Mouse (Mus musculus): ENCODE measurements around the gene Ctns. TPM values are rescaled to one million over a fixed set of nuclear protein-coding genes. Genes with fewer than 3 reads are reported as not detected.

Ctns gene
- polyA plus RNA-seq, 1 experiment = 15.4 TPM

DNA sequence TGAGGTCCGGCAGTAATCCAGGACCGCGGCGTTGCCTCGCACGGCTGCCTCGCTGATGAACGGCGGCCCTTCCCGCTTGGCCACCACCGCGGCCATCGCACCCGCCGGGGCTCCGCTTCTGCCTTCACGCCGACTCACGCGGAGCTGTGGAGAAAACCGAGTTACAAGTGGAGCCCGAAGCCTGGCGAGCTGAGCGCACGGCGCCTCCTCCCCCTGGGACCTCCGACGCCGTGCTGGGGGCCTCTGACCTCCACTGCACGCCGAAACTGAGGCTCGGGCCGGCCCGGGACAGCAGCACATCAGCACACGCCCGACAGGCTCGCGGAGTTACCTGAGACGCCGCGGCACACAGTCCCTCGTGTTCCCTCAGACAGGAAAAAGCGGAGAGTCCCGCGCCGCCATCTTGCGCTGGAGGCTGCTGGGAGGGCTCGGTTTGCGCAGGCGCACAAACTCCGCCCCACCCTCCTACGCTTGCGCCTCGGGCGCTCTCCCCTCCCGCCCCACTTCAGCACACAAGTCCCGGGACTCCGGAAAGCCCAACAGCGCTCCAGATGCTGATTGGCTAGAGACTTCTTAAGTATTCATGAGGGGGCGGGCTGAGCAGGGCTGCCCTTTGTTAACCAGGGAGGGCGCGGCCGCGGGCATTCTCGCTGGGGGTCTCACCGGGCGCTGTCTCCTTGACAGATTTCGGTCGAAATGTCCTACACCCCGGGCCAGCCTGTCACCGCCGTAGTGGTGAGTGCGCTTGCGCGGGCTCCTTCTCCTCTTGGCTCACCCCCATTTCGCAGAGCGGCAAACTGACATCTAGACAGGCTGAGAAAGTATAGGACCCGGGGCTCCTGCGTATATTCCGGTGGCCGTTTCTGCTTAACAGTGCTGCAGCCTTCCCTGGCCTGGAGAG is 22.0 kb downstream of the Ctns start, which contains the start of the genes Emc6 and Tax1bp3:
Gene Emc6, minus strand, starts transcription at position 430 of the 901 bp plus-strand sequence.
Gene Tax1bp3, plus strand, starts transcription at position 476 of the 901 bp plus-strand sequence.
- no peaks in the 10 kb centered on the region for H3K27me3 ChIP-seq (ENCODE audit: control insufficient read depth, insufficient read depth, low read length, poor library complexity, severe bottlenecking)
- no peaks in the 10 kb centered on the region for H3K9me3 ChIP-seq (replicated peaks; ENCODE audit: control insufficient read depth, insufficient read depth, low read length, poor library complexity, severe bottlenecking)
- peak within 1 kb of the TSS; percentile 23; the same call in 1 of the 2 replicates for H3K27ac ChIP-seq (ENCODE audit: insufficient read depth, low read length)
- H3K4me3 ChIP-seq (ENCODE audit: low read depth, low read length) = peak within 1 kb of the TSS; percentile 79
- peak within 1 kb of the TSS; percentile 93 for H3K9ac ChIP-seq (ENCODE audit: low read depth, poor library complexity, severe bottlenecking)
- peaks cover 3% of the 10 kb centered on the region for H3K4me1 ChIP-seq (ENCODE audit: control insufficient read depth, insufficient read depth, low read length)
- no peak for TF ChIP-seq CTCF (IDR thresholded peaks at IDR 0.05; ENCODE audit: low read depth, low read length)
- 0 out of 2 replicates have a peak, but pooled peaks have one; percentile 41 for TF ChIP-seq EP300 (IDR thresholded peaks at IDR 0.05; ENCODE audit: insufficient read depth, low read depth, low read length)
- H3K36me3 ChIP-seq (ENCODE audit: control insufficient read depth, insufficient read depth, low read length, poor library complexity, severe bottlenecking) = peaks cover 6% of the 10 kb centered on the region; the same call in 1 of the 2 replicates

DNA sequence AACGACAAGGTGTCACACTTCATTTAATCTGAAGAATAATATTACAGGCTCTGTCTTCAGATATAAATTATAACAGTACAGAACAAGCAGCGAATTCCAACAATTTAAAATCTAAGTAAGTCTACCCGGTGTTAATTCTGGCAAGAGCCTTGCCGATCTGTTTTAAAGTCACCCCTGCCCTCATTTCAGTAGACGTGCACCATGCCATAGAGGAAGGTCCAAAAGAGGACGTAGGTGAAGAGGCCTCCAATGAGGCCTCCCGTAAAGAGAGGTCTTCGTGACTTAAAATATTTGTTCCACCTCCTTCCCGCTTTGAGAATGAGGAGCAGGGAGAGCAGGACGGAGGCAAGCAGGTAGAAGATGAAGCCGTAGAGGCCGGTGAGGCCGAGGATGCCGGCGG is 22.7 kb downstream of the Ctns start:
- H3K36me3 ChIP-seq (ENCODE audit: control insufficient read depth, insufficient read depth, low read length, poor library complexity, severe bottlenecking) = peaks cover 6% of the 10 kb centered on the region; the same call in 1 of the 2 replicates
- H3K27me3 ChIP-seq (ENCODE audit: control insufficient read depth, insufficient read depth, low read length, poor library complexity, severe bottlenecking) = no peaks in the 10 kb centered on the region
- no peak overlapping the region for H3K27ac ChIP-seq (ENCODE audit: insufficient read depth, low read length)
- peaks cover 3% of the 10 kb centered on the region for H3K4me1 ChIP-seq (ENCODE audit: control insufficient read depth, insufficient read depth, low read length)
- TF ChIP-seq CTCF (IDR thresholded peaks at IDR 0.05; ENCODE audit: low read depth, low read length) = no peak
- peak overlapping the region; percentile 93 for H3K9ac ChIP-seq (ENCODE audit: low read depth, poor library complexity, severe bottlenecking)
- no peaks in the 10 kb centered on the region for H3K9me3 ChIP-seq (replicated peaks; ENCODE audit: control insufficient read depth, insufficient read depth, low read length, poor library complexity, severe bottlenecking)
- H3K4me3 ChIP-seq (ENCODE audit: low read depth, low read length) = peak overlapping the region; percentile 79

DNA sequence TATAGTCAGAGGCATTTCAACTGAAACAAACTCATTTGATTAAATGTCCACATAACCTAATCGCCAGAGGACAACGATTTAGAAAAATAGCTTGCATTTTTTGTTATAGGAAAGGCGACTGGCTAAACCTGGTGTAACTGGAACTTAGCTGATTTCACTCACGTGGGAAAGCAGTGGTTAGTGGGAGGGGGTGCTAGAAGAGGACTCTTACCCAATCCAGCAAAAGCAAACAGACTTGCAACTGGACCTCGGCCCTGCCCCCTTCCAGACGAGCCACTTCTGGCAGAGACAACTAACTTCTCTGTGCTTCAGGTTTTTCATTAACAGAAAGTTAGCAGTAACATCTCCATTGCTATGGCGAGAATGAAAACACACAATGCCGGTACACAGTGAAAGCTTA is 23.2 kb downstream of the Ctns start:
- H3K27ac ChIP-seq (ENCODE audit: insufficient read depth, low read length) = no peak overlapping the region
- no peaks in the 10 kb centered on the region for H3K27me3 ChIP-seq (ENCODE audit: control insufficient read depth, insufficient read depth, low read length, poor library complexity, severe bottlenecking)
- H3K4me3 ChIP-seq (ENCODE audit: low read depth, low read length) = peak overlapping the region; percentile 79; the same call in 1 of the 2 replicates
- H3K9me3 ChIP-seq (replicated peaks; ENCODE audit: control insufficient read depth, insufficient read depth, low read length, poor library complexity, severe bottlenecking) = no peaks in the 10 kb centered on the region
- TF ChIP-seq CTCF (IDR thresholded peaks at IDR 0.05; ENCODE audit: low read depth, low read length) = no peak
- TF ChIP-seq POLR2A (IDR thresholded peaks at IDR 0.05; ENCODE audit: insufficient read depth, low read length) = no peak
- TF ChIP-seq EP300 (IDR thresholded peaks at IDR 0.05; ENCODE audit: insufficient read depth, low read depth, low read length) = no peak
- peak overlapping the region; percentile 93 for H3K9ac ChIP-seq (ENCODE audit: low read depth, poor library complexity, severe bottlenecking)
- peaks cover 3% of the 10 kb centered on the region for H3K4me1 ChIP-seq (ENCODE audit: control insufficient read depth, insufficient read depth, low read length)
- peaks cover 6% of the 10 kb centered on the region; the same call in 1 of the 2 replicates for H3K36me3 ChIP-seq (ENCODE audit: control insufficient read depth, insufficient read depth, low read length, poor library complexity, severe bottlenecking)

DNA sequence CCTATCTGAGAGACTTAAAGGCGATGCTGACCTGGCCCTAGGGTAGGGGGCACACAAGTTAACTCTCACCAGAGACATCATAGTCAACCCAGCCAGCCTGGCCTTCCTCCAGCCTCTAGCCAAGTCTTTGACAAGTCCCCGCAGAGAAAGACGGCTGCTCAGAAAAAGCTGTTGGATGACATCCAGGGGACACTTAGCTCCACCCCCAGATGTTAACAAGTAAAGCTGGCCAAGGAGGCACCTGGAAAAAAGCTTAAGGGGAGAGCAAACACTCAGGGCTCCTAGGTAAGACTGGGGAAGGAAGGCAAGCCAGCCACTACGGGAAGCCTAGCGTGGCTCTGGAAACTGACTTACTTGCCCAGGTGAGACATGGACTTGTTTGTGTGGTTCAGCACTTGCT is 26.7 kb downstream of the Ctns start:
- H3K4me1 ChIP-seq (ENCODE audit: control insufficient read depth, insufficient read depth, low read length) = no peaks in the 10 kb centered on the region
- TF ChIP-seq EP300 (IDR thresholded peaks at IDR 0.05; ENCODE audit: insufficient read depth, low read depth, low read length) (no peak), POLR2A (IDR thresholded peaks at IDR 0.05; ENCODE audit: insufficient read depth, low read length) (no peak), CTCF (IDR thresholded peaks at IDR 0.05; ENCODE audit: low read depth, low read length) (no peak)
- no peak overlapping the region for H3K9ac ChIP-seq (ENCODE audit: low read depth, poor library complexity, severe bottlenecking)
- H3K4me3 ChIP-seq (ENCODE audit: low read depth, low read length) = no peak overlapping the region
- peaks cover 6% of the 10 kb centered on the region; the same call in 1 of the 2 replicates for H3K36me3 ChIP-seq (ENCODE audit: control insufficient read depth, insufficient read depth, low read length, poor library complexity, severe bottlenecking)
- no peaks in the 10 kb centered on the region for H3K27me3 ChIP-seq (ENCODE audit: control insufficient read depth, insufficient read depth, low read length, poor library complexity, severe bottlenecking)
- no peak overlapping the region for H3K27ac ChIP-seq (ENCODE audit: insufficient read depth, low read length)
- no peaks in the 10 kb centered on the region for H3K9me3 ChIP-seq (replicated peaks; ENCODE audit: control insufficient read depth, insufficient read depth, low read length, poor library complexity, severe bottlenecking)

DNA sequence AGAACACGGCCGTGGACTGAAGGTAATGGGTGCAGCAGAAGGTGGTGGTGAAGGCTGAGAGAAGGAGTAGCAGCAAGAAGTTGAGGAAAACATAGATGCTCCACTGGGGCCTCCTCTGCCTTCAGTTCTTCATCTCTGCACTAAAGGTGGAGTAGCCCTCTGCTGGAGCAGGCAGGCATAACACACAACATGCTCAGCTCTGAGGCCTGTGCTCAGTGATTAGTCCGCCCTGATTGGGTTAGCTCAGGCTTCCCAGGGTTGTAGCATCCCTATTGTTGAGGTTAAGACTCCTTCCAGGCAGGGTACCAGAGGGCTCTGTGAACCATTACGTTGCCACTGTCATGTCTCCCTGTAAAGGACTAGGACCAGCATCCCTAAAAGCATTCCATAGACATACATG is 29.6 kb downstream of the Ctns start:
- Histone ChIP-seq H3K9ac (ENCODE audit: low read depth, poor library complexity, severe bottlenecking) (no peak overlapping the region), H3K4me1 (ENCODE audit: control insufficient read depth, insufficient read depth, low read length) (no peaks in the 10 kb centered on the region), H3K4me3 (ENCODE audit: low read depth, low read length) (no peak overlapping the region), H3K27ac (ENCODE audit: insufficient read depth, low read length) (no peak overlapping the region), H3K9me3 (replicated peaks; ENCODE audit: control insufficient read depth, insufficient read depth, low read length, poor library complexity, severe bottlenecking) (no peaks in the 10 kb centered on the region), H3K27me3 (ENCODE audit: control insufficient read depth, insufficient read depth, low read length, poor library complexity, severe bottlenecking) (no peaks in the 10 kb centered on the region), H3K36me3 (ENCODE audit: control insufficient read depth, insufficient read depth, low read length, poor library complexity, severe bottlenecking) (peaks cover 2% of the 10 kb centered on the region; the same call in 1 of the 2 replicates)
- no peak for TF ChIP-seq EP300 (IDR thresholded peaks at IDR 0.05; ENCODE audit: insufficient read depth, low read depth, low read length)
- peak; percentile 77 for TF ChIP-seq CTCF (IDR thresholded peaks at IDR 0.05; ENCODE audit: low read depth, low read length)

DNA sequence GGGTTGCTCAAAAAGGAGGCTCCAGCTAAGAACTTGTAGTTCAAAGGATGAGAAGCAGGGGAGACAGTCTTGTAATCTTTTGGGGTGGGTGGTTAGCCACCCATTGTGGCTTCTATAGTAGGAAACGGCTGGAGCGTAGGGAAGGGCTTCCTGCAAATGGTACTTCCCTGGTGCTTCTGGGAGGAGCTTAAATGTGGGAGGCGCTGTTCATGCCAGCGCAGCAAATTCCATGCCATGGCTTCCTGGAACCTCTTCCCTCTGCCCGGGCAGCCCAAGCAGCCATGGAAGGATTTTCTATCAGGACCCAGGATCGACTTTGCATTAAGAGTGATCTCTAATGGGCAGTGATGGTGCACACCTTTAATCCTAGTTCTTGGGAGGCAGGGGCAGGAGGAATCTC is 30.3 kb downstream of the Ctns start:
- 0 out of 2 replicates have a peak overlapping the region, but pooled peaks have one; percentile 25 for H3K9ac ChIP-seq (ENCODE audit: low read depth, poor library complexity, severe bottlenecking)
- H3K27me3 ChIP-seq (ENCODE audit: control insufficient read depth, insufficient read depth, low read length, poor library complexity, severe bottlenecking) = no peaks in the 10 kb centered on the region
- no peaks in the 10 kb centered on the region for H3K36me3 ChIP-seq (ENCODE audit: control insufficient read depth, insufficient read depth, low read length, poor library complexity, severe bottlenecking)
- H3K9me3 ChIP-seq (replicated peaks; ENCODE audit: control insufficient read depth, insufficient read depth, low read length, poor library complexity, severe bottlenecking) = no peaks in the 10 kb centered on the region
- no peak for TF ChIP-seq CTCF (IDR thresholded peaks at IDR 0.05; ENCODE audit: low read depth, low read length)
- TF ChIP-seq POLR2A (IDR thresholded peaks at IDR 0.05; ENCODE audit: insufficient read depth, low read length) = no peak
- no peak for TF ChIP-seq EP300 (IDR thresholded peaks at IDR 0.05; ENCODE audit: insufficient read depth, low read depth, low read length)
- H3K4me3 ChIP-seq (ENCODE audit: low read depth, low read length) = no peak overlapping the region
- no peak overlapping the region for H3K27ac ChIP-seq (ENCODE audit: insufficient read depth, low read length)
- no peaks in the 10 kb centered on the region for H3K4me1 ChIP-seq (ENCODE audit: control insufficient read depth, insufficient read depth, low read length)
